Mouse (Mus musculus) stomach, embryonic 14.5 days (tissue): ENCODE results near the gene Ctrc. TPM values are rescaled to one million over a fixed set of nuclear protein-coding genes. Genes with fewer than 3 reads are reported as not detected.

ENCODE experiments used
- ATAC-seq: fragments of 200-750 bp; cut with Nextera tagmentation; 2 replicates; pipeline ENCODE4 v1.8.0; 2017; ENCODE audit warnings: low read depth, moderate TSS enrichment; ENCODE audit not compliant: insufficient number of reproducible peaks, insufficient read depth, low FRiP score
- H3K27ac ChIP-seq: fragments of 300-500 bp; sonication (generic); 2 replicates; pipeline ENCODE4 v1.5.1; 2014; ENCODE audit warnings: mild to moderate bottlenecking, low read length, moderate library complexity, mixed read lengths
- H3K27me3 ChIP-seq: fragments of 300-500 bp; sonication (generic); 2 replicates; pipeline ENCODE4 v1.6.1; 2014; ENCODE audit warnings: low read length, control low read depth, mixed read lengths; ENCODE audit not compliant: control insufficient read depth, insufficient read depth
- H3K36me3 ChIP-seq: fragments of 300-500 bp; sonication (generic); 2 replicates; pipeline ENCODE4 v1.6.1; 2014; ENCODE audit warnings: mild to moderate bottlenecking, control low read depth, low read length, moderate library complexity, mixed read lengths; ENCODE audit not compliant: control insufficient read depth, insufficient read depth
- H3K4me1 ChIP-seq: fragments of 300-500 bp; sonication (generic); 2 replicates; pipeline ENCODE4 v1.6.1; 2014; ENCODE audit warnings: low read length, control low read depth, mixed read lengths; ENCODE audit not compliant: control insufficient read depth, insufficient read depth
- H3K4me2 ChIP-seq: fragments of 300-500 bp; sonication (generic); replicated peaks from 2 replicates; pipeline ENCODE4 v1.6.1; 2014; ENCODE audit warnings: low read depth, low read length, control low read depth
- H3K4me3 ChIP-seq: fragments of 300-500 bp; sonication (generic); 2 replicates; pipeline ENCODE4 v1.5.1; 2014; ENCODE audit warnings: low read depth, low read length, control low read depth
- H3K9ac ChIP-seq: fragments of 300-500 bp; sonication (generic); replicated peaks from 2 replicates; pipeline ENCODE4 v1.6.1; 2014; ENCODE audit warnings: low read depth, mild to moderate bottlenecking, control low read depth, low read length, moderate library complexity, mixed read lengths
- H3K9me3 ChIP-seq: fragments of 300-500 bp; sonication (generic); 2 replicates; pipeline ENCODE4 v1.6.1; 2016; ENCODE audit warnings: low read depth, low read length, control low read depth; ENCODE audit not compliant: control insufficient read depth
- WGBS: fragments of 180-500 bp; shearing (Covaris S2); extraction: QIAGEN DNeasy Blood & Tissue Kit; methylation state at CpG from one replicate; pipeline ENCODE4 v1.1.7; 2014; 5-methylcytosine and 5-hydroxymethylcytosine counted together
- polyA plus RNA-seq: library from polyadenylated mRNA; unstranded; fragments of >200 nt; fragmentation: Nextera tagmentation; extraction: Ambion mirVana; gene quantifications from 2 replicates; pipeline ENCODE4 v1.2.1, GENCODE M21; 2014

Ctrc gene
- polyA plus RNA-seq, 1 experiment from 2014 or later = not detected

- no peak for ATAC-seq
- H3K4me1 ChIP-seq = peaks cover 16% of the 10 kb centered on the region
- H3K27ac ChIP-seq = no peak overlapping the region
- H3K27me3 ChIP-seq = no peaks in the 10 kb centered on the region
- WGBS = 23% methylated on average over 9 of the region's 9 CpGs
- no peak overlapping the region for H3K4me3 ChIP-seq
- H3K9me3 ChIP-seq = no peaks in the 10 kb centered on the region
- H3K36me3 ChIP-seq = no peaks in the 10 kb centered on the region
- no peak overlapping the region for H3K9ac ChIP-seq
- H3K4me2 ChIP-seq = no peak overlapping the region
Measured at GRCm38 (mm10) chr4:141879875-141880274, 33.7 kb upstream of the Ctrc start.

- H3K4me2 ChIP-seq = no peak overlapping the region
- H3K9me3 ChIP-seq = no peaks in the 10 kb centered on the region
- H3K9ac ChIP-seq = no peak overlapping the region
- no peak for ATAC-seq
- H3K4me1 ChIP-seq = peaks cover 16% of the 10 kb centered on the region
- no peaks in the 10 kb centered on the region for H3K27me3 ChIP-seq
- no peak overlapping the region for H3K27ac ChIP-seq
- WGBS = 60% methylated on average over 4 of the region's 4 CpGs
- no peak overlapping the region for H3K4me3 ChIP-seq
- no peaks in the 10 kb centered on the region for H3K36me3 ChIP-seq
Measured at GRCm38 (mm10) chr4:141879074-141879473, 32.9 kb upstream of the Ctrc start.

DNA sequence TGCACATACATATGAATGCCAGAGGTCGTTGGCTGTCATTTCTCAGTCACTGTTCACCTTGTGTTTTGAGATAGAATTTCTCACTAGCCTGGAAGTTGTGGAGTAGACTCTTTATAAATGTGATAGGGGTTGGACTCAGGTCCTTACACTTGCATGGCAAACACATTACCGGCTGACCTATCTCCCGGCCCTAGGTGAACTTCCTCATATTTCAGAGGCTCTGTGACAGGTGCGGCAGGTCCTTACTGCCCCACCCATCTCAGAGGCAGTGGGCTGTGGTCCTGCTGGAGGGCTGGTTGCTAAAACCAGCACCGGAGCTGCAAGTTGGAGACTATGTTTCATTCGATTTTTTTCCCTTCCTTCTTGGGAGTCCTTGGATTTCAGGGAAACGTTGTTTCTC lies 32.5 kb upstream of the Ctrc start:
- H3K27ac ChIP-seq = no peak overlapping the region
- WGBS = 28% methylated on average over 7 of the region's 7 CpGs
- ATAC-seq = no peak

GRCm38 (mm10) chr4:141875481-141876108 lies 29.4 kb upstream of the Ctrc start:
- H3K9me3 ChIP-seq = no peaks in the 10 kb centered on the region
- H3K27me3 ChIP-seq = no peaks in the 10 kb centered on the region
- no peak overlapping the region for H3K9ac ChIP-seq
- H3K4me3 ChIP-seq = no peak overlapping the region; the same call in 1 of the 2 replicates
- no peak overlapping the region for H3K27ac ChIP-seq
- peaks cover under 1% of the 10 kb centered on the region; the same call in 1 of the 2 replicates for H3K36me3 ChIP-seq
- 20% methylated on average over 8 of the region's 8 CpGs for WGBS
- H3K4me2 ChIP-seq = peak overlapping the region; percentile 68
- H3K4me1 ChIP-seq = peaks cover 35% of the 10 kb centered on the region
- ATAC-seq = no peak

More for the DNA sequence above, 32.5 kb upstream of the Ctrc start:
- no peaks in the 10 kb centered on the region for H3K36me3 ChIP-seq
- no peaks in the 10 kb centered on the region for H3K27me3 ChIP-seq
- H3K4me2 ChIP-seq = no peak overlapping the region
- H3K4me3 ChIP-seq = no peak overlapping the region
- H3K4me1 ChIP-seq = peaks cover 18% of the 10 kb centered on the region
- H3K9ac ChIP-seq = no peak overlapping the region
- no peaks in the 10 kb centered on the region for H3K9me3 ChIP-seq

DNA sequence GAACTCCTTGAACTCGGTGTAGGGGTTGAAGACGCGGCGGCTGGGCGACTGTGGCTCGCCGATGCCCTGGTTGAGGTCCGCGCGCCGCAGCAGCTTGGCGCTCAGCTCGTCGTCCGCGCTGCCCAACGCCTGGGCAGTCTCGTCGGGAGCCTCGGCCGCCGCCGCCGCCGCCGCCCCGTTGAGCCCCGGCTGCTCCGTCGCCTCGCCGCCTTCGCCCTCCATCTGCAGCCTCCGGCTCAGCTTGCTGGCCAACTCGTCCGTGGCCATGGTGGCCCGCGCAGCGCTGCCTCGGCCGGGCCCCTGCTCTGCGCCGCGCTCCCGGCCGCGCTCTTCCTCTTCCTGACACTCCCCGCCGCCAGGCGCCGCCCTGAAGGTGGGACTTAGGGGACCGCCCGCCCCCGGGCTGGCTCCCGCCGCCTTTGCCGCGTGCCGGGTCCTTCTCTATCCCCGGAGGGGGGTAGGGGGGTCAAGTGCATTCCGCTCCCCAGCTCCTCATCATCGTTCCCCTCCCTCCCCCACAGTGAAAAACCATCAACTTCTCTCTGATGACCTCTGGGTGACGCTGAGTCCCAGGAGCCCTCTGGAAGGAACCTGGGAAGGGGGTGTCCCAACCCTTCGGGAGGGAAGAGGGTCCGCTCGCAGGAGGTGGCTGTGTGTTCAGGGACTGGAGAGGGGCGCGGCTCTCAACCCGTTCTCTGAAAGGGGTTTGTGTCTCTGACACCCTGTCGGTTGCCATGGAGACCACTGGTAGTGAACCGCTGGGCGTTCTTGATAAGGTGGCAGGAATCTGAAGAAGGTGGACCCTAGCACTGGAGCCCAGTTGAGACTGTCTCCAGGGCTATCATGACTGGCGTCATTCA lies 28.7 kb upstream of the Ctrc start, which contains the start of gene Efhd2:
Gene Efhd2, minus strand, starts transcription at position 320 of the 860 bp plus-strand sequence.
- Histone ChIP-seq H3K4me3 (peak within 1 kb of the TSS; percentile 87), H3K27ac (peak within 1 kb of the TSS; percentile 44; the same call in 1 of the 2 replicates), H3K9me3 (no peaks in the 10 kb centered on the region), H3K4me1 (peaks cover 39% of the 10 kb centered on the region), H3K9ac (peak within 1 kb of the TSS; percentile 68), H3K27me3 (no peaks in the 10 kb centered on the region), H3K4me2 (peak within 1 kb of the TSS; percentile 68), H3K36me3 (peaks cover 6% of the 10 kb centered on the region; the same call in 1 of the 2 replicates)
- under 1% methylated on average over 59 of the region's 73 CpGs for WGBS
- ATAC-seq = peak; percentile 86

- Histone ChIP-seq H3K9me3 (no peaks in the 10 kb centered on the region), H3K9ac (peak overlapping the region; percentile 68), H3K36me3 (peaks cover 7% of the 10 kb centered on the region; the same call in 1 of the 2 replicates), H3K27ac (peak overlapping the region; percentile 44; the same call in 1 of the 2 replicates), H3K27me3 (no peaks in the 10 kb centered on the region), H3K4me1 (peaks cover 43% of the 10 kb centered on the region), H3K4me3 (peak overlapping the region; percentile 87), H3K4me2 (peak overlapping the region; percentile 68)
- ATAC-seq = no peak
- WGBS = 2% methylated on average over 19 of the region's 19 CpGs
Measured at GRCm38 (mm10) chr4:141874111-141874600, 28.0 kb upstream of the Ctrc start.

DNA sequence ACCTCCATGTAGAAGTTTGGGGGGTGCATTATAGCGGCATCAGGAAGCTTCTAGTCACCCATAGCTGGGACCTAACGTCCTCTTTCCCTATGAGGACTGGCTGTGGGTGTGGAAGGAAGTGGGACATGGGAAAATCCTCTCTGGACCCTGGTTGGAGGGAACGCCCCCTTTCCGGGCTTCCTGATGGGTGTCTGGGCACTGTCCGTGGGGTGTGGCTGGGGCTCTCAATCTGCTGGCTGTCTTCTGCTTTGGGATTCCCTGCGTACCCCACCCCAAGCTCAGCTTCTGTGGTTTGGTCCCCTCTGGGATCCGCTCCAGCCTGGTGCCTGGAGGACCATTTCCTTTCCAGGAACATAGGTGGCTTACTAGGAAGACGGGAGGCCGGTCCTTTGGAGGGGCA lies 26.8 kb upstream of the Ctrc start:
- Histone ChIP-seq H3K4me1 (peaks cover 46% of the 10 kb centered on the region), H3K27ac (0 out of 2 replicates have a peak overlapping the region, but pooled peaks have one; percentile 21), H3K4me2 (peak overlapping the region; percentile 68), H3K27me3 (no peaks in the 10 kb centered on the region), H3K36me3 (peaks cover 9% of the 10 kb centered on the region; the same call in 1 of the 2 replicates), H3K9me3 (no peaks in the 10 kb centered on the region), H3K4me3 (peak overlapping the region; percentile 87; the same call in 1 of the 2 replicates), H3K9ac (no peak overlapping the region)
- ATAC-seq = no peak
- 72% methylated on average over 9 of the region's 9 CpGs for WGBS

DNA sequence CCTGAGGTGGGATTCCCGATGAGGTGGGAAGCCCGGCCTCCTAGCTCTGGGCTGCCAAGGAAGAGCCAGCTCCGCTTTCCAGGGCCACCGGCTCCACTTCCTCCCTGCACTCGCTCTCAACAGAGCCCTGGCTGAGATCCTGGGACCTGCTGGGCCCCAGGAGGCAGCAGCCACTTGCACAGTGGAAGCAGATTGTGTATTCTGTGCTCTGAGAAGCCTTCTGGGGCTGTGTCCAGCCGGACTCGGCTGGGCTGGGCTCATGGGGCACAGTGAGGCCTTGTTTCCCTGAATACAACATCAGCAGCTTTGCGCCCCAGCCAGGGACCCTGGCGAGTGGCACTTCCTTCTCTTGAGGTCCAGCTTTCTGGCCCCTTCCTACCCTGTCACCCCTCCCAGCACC lies 25.8 kb upstream of the Ctrc start:
- Histone ChIP-seq H3K27me3 (no peaks in the 10 kb centered on the region), H3K27ac (peak overlapping the region; percentile 59; the same call in 1 of the 2 replicates), H3K9ac (no peak overlapping the region; the same call in 1 of the 2 replicates), H3K9me3 (no peaks in the 10 kb centered on the region), H3K4me2 (peak overlapping the region; percentile 68), H3K4me1 (peaks cover 56% of the 10 kb centered on the region), H3K4me3 (peak overlapping the region; percentile 1; the same call in 1 of the 2 replicates), H3K36me3 (peaks cover 9% of the 10 kb centered on the region; the same call in 1 of the 2 replicates)
- no peak for ATAC-seq
- 59% methylated on average over 9 of the region's 9 CpGs for WGBS
